Mouse (Mus musculus) kidney, postnatal 4 days (tissue): ENCODE results near the gene Gabrr3.
"Not testable (repeated sequence)": the region's sequence is repeated elsewhere in the genome, so short reads cannot be mapped to it uniquely, and the experiment has no call there.

ENCODE experiments used
- DNase-seq, 2 experiments: peaks; one replicate each; pipeline ENCODE4 v3.0.0; 2021; ENCODE audit warnings: mixed read lengths in 2 of 2

Gene Gabrr3

DNA sequence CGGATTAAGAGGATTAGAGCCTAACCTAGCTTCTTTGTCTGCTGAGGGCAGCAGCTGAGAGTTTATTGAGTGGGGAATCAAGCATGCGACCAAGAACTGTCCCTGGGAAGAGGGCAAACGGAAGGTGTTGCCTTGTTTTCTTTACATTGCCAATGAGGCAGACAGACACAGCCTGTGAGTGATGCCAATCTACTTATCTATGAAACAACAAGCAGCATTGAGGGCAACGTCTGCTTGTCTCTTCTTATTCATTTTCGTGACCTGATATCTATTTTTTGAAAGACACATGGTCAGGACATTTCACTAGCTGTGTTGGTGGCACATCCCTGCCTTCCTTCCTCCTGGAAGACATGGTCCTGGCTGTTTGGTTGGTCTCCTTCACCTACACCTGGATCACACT is at the start of gene Gabrr3:
Gene Gabrr3, plus strand, starts transcription at position 301 of the 400 bp plus-strand sequence.
- DNase-seq: no peak

DNA sequence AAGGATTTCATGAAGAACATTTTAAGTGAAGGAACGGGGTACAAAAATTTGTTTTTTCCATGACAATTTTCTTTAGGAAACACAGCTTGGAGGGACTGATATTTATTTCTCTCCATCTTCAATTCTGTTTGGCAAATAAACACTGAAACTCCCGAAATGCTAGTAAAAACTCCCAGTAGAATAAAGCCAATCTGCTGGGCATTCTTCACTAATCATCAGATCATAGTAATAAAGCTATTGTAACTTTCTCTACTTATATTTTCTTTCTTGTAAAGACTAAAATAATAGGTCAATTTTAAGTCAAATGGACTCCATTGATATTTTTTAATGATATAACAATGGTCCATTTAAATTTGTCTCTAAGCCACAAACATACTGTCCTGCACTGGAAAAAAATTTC is 43.2 kb upstream of the Gabrr3 start, which contains the start of gene Olfr209:
Gene Olfr209, minus strand, starts transcription at position 101 of the 400 bp plus-strand sequence.
- DNase-seq: no peak

DNA sequence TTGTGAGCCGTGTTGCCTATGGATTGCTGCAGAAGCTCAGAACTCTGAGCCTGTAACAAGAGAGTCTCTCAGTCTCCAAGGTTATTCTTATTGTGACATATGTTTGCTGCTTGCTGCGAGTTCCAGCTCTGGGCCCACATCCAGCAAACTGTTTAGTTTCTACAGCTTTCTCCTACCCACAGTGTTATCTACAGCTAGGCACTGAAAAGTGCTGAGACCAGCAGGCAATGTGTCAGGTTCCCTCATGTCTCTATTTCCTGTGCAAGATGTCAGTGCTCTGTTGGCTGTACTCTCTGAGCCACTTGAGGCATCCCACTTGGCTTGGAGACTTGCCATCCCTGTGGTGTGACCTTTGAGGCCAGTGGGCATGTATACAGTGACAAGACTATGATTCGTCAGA is 13.8 kb upstream of the Gabrr3 start:
- no peak for DNase-seq

DNA sequence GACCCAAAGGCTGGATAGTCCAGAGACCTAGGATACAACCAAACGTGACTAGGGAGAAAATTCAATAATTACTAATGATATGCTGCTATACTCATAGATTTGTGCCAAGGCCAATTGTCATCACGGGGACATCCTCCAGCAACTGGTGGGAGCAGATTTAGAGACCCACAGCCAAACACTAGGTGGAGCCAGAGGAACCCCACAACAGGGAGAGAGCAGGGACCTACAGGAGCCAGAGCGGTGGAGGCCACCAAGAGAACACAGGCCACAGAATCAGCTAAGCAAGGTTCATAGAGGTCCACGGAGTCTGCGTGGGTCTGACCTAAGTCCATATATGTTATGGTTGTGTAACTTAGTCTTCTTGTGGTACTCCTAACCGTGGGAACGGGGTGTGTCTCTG is 6.0 kb upstream of the Gabrr3 start:
- DNase-seq: peak; percentile 11 to 18

DNA sequence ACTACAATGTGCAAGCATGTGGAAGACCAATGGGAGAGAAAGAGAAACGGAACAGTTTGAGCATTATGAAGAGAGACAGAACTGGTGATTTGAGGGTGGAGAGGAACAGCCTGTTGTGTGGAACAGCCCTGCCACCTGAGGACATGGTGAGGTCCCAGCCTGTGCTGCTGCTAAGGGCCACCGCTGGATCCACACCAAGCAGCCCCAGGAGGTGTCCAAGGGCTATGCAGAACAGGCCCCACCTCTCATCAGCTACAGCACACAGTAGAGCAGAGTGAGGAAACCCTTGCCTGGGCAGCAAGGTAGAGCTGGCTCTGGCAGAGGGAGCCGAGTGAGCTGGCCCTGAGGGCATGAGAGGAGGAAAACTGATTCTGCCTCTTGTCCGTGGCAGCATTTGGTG is 5.1 kb upstream of the Gabrr3 start:
- no peak for DNase-seq

DNA sequence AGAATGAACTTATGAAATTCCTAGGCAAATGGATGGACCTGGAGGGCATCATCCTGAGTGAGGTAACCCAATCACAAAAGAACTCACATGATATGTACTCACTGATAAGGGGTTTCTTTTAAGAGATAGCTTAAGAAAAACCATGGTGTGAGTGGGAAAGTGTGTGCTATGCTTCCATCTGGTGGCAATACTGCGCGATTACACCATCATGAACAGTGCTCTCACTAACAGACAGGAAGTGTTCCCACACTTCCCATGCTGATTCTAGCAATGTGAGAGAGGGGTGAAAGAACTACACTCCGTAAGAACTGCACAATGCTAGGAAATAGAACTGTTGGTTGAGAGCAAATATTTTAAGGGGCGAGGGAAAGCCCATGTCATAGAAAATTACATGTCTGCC is 3.4 kb upstream of the Gabrr3 start:
- DNase-seq: peak; percentile 10 to 32

DNA sequence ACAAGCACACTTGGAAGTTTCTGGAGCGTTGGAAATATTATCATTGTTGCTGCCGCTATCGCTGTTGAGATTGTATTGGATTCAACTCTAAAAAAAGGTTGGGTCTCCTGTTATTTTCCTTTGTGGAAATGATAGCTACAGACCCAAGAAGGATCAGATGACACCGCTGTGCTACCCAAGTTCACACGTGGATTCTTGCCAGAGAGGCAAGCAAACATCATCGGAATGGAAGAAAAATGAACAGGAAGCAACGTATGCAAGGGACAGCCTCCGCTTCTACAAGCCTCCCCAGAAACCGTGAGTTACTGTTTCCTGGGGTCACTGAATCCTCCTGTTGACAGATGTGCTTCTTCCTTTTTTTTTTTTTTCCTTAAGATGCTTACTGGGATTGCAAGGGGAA is 2.3 kb upstream of the Gabrr3 start:
- DNase-seq: no peak

DNA sequence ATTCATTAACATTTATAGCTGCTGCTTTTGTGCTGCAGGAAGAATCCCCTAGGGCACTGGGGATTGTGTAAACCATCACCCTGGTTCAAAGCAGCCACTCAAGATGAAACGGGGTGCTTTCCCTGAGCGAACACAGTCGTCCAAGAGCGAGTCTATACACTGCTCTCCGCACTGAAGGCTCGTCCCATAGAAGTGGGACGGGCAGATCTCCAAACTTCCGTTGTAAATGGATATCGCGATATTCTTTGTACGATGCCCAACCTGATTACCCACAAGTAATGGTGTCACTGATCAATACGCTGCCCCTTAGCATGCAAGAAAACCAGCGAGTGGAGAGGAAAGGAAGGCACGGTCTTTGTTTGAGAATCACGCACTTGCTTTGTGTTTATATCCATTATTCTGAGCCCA is 2.2 kb downstream of the Gabrr3 start:
- no peak for DNase-seq

DNA sequence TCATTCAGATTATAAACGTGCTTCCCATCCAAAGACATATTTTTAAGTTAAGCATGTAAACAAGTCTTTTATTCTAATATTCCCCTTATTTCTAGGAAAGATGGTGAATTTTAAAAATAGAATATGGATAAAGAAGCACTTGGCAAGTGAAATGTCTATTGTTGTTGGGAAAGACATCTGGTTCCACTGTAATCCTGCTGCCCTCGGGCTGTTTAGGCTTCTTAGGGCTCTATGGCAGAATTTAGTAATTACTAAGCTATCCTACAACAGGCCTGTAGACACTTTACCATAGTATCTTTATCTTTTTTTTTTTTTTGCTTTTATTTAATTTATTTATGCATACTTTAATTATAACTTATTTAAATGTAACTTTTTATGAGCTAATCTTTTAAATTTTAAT is 2.7 kb downstream of the Gabrr3 start:
- DNase-seq: no peak

DNA sequence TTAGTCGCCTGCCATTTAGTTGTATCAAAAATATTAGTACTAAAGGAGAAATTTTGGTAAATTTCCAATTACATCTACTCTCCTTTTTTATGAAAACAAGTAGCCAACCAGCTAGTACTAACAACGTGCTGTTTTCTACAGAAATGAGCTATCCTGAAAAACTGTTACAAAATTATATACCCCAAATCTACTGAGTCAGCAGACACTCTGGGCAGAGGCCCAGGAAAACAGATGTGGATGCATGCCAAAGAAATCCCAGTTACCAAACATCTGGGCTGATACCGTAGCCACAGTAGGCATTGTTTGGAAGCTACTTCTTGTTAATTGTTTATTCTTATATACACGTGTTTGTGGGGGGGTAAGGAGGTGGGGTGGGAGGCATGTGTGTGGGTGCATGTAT is 6.3 kb downstream of the Gabrr3 start:
- DNase-seq: no peak

DNA sequence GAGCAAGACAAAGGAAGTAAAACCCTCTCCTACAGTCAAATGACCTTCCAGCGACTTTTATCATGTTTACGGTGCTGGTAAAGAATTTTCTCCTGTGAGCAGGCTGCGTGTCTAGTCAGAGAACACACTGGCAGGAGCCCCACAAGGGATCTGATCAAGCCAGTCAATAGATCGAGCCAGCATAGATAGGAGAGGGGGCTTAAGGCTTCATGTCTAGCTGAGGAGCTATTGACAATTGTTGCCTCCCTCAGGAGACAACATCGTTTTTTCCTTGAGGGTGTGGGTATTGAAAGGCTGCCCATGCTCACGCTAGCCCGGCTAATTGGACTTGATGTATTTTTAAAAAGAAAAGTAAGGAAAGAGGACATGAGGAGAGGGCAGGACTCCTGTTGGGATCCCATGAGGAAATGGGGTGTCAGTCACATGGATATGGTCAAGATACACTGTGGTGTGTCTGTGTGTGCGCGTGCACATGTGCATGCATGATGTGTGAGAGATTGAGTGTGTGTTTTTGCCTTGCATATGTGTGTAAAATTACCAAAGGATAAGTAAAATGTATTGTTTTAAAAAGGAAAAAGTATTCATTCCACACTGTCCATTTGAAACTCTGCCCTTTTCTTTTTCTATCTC is 13.2 kb downstream of the Gabrr3 start:
- no peak for DNase-seq

DNA sequence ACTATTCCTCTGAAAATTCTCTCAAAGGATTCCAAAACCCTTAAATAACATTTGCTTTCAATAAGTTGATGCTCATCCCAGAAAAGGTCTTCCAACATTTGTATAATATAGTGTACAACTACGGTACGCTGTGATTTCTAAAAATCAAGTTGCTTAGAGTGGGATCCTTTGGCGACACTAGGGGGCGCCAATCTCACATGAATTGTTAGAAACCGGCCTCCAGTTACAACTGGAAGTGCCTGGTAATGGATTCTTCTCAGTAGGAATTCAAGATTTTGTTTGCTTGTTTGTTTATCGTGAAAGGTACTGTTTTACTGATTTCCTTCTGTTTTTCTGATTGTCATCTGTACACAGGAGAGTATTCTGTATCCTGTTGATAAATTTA is 13.7 kb downstream of the Gabrr3 start:
- peak; percentile 86 to 87 for DNase-seq

DNA sequence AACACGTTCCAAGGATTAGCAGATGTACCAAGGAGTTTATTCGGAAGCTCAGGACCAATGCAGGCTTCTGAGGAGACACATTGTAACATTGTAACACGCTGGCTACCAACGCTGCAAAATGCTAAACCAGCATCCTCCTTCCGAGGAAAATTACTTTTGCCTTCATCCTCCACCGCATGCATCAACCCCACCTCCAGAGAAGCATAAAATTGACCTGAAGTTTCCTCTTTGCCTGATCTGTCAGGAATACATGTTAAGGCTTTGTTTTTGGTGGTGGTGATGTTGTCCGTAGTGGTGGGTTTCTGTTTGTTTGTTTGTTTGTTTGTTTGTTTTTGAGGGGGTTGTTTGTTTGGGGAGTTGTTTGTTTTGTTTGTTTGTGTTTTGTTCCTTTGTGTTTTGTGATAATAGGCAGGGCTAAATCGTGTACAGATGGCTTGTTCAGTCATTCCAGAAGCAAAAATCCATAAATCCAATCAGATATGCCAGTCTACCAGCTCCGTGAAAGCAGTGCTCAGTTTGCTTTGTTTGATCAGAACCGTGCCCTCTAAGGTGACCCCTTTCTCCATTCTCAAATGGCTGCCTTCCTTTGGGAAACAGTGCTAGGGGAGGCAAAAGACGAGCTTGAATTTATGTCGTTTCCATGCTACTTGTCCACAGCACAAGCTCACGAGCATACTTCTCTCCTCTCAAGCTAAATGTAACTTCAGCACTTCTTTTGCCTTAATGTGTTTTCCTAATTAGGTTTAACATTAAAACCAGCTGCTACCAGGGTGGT is 14.6 kb downstream of the Gabrr3 start:
- no peak for DNase-seq

DNA sequence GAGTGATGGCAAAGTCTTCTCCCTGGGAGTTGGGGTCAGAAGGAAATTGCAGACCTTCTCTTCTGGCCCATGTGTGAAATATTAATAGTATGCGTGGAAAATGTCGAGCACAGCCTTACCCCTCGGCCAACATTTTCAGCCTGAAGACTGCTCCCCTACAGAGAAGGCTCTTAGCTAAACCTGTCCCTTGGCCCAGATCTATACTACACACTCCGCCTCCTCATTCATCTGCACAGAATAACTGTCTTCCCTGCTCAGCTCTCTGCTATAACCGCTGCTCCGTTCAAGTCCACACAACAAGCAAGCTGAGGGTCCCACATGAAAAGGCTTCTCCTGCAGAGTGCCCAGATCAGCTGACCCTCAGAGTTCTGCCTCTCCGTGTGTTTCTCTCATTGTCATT is 20.8 kb downstream of the Gabrr3 start:
- no peak for DNase-seq

DNA sequence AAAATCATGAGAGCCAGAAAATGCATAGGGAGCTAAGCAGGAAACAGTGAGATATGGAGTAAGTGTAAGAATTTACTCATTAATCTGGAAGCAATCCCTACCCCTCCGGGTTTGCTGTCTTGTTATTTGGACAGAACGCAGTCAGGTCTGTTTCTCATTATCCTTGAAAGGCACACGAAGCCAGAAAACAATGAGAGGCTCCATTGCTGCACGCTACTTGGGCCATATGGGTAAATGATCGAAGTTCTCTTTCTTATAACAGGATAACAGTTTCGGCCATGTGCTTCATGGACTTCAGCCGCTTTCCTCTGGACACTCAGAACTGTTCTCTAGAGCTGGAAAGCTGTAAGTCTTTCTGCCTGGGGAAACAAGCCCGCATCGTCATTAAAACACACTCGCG is 26.0 kb downstream of the Gabrr3 start:
- no peak for DNase-seq

DNA sequence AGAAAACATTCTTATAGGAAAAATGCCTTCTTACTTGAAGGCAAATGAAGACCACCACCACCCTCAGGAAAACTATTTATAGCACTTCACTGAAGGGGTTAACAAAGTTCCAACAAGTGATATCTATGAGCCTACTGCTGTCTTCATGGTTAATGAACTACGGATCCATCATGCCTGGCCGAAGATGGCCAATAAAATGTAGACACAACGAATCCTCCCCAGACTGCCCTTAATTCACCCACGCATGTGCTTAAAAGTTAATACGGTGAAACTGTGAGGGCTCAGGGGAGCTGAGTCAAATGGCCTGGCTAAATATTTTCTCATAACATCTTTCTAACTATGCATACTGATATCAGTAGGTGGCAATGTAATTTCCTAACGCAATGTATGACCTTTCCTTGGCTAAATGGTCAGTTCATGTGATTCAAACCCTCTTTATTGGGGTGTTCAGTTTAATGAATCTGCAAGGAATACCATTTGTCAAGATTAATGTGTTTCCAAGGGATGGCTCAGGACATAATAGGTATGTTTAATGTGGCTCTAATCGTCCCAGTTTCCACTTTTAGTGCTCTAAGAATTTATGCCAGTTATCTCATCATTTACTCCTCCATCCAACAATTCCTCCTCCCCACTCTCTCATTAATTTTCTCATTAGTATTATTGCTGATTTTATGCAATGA is 37.9 kb downstream of the Gabrr3 start:
- peak in 1 of 2 experiments; percentile 15 for DNase-seq

DNA sequence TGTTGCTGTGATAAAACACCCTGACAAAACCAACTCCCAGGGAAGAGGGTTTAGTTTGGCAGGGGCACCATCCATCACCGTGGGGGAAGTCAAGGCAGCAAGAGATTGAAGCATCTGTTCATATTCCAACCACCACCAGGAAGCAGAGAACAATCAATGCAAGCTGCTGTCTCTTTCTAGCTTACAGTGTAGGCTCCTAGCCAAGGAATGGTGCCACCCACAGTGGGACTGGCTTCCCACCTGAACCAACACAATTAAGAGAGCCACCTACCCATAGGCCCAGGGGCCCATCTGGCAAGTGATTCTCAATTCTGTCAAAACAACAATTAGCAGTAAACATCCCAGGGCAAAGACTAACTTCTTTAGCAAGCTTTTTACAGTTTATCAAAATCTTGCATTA is 41.0 kb downstream of the Gabrr3 start:
- no peak for DNase-seq

DNA sequence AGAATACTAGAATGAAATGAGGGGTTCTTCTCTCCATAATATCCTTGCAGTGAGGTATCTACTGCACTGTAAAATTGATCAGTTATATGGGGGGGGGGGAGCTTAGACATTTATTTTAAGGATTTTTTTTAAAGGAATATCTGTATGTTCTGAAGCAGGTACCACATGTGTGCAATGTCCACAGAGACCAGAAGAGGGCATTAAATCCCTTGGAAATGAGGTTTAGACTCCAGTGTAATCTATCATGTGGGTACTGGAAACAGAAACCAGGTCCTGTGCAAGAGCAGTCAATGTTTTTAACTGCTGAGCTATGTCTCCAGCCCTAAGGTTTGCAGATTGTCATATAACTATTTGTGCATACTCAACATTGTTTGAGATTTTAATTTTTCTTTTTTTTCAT is 42.0 kb downstream of the Gabrr3 start:
- no peak for DNase-seq

DNA sequence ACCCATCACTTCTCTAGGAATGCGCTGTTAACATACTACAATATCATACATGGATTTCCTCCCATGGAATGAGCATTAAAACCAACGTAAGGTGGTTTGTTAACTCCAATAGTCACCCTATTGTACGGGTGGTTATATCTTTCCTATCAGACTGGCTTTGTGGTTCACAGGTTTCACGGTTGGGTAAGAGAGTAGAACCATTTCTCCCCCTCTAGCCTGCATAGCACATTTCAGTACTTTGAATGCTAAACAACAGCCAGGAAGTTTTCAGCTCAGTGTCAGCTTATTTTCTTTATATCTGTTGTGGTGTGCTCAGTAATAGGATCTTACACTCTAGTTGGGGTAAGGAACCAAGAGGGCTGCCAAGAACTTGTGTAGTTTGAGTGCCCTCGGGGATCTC is 44.7 kb downstream of the Gabrr3 start:
- DNase-seq: no peak

DNA sequence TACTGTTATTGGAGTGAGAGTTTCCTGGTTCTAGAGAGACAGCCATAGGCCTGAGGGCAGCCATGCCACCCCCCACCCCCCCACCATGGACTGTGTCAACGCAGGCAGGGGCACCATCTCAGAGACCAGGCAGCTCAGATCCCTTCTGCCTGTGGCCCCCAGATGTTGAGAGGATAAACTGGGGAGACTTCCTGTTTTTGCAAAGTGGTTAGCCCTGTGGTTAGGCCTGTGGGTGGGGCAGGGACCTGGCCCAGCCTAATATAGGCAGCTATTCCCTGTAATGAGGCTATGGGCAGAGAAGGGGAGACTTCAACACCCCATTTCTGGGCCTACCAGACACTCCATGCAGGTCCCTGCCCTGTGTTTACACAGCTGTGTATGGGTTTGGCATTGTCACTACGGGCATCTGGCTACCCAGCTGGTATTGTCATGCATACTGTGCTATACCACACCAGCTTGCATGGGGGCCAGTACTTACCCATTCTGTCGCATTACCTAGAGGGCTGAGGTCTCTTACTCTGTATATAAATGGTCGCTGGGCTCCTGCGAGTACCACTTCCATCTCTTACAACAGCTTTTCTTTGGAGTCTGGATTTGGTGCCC is 52.2 kb downstream of the Gabrr3 start:
- not testable (repeated sequence) for DNase-seq

DNA sequence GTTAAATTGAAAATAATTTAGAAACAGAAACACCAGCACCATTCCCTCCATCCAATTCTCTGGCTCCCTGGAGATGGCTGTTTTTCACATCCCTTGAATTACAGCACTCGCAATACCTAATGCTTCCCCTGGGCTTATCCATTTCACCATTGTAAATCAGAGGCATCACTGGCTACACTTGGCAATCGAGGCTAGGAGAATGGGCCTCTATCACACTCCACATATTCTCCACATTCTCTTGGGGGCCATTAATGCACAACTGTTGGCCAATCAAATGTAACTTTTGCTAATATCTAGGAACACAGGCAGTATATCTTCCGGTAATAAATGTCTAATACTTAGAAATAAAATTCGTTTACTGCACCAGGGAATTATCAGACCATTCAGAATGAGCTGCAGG is 56.4 kb downstream of the Gabrr3 start:
- no peak for DNase-seq

DNA sequence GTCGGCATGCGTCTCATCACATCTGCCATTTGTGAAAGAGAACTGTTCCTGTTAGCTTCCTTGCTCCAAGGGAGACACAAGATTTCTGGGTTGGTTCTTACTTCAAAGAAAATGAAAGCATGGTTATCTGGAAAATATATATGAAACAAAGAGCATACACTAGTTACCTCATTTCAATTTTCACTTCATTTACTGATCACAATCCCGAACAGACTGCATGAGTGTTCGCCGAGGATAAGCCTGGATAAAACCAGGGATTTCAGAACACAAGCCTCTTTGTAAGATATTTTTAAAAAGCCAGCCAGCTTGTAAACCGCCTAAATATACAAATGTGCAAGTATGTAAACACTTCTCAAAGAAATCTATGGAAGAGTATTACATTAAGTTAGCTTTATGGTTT is 56.8 kb downstream of the Gabrr3 start:
- no peak for DNase-seq

DNA sequence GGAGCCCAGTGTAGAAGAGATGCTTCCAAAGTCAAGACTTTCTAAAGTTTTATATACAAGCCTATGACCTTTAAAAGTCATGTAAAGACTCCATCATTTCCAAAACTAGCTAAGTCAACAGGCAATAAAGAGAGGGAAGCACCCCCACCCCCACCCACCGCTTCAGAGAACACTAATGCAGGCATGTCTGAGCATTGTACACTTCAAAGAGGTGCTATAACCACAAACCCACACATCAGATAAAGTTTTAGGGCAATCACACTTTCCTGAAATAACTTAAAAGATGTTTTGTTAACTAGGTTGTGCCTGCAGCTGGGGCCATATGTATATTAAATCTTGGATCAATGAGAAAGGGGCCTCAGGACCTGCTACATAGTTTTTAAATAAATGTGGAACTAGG is 62.7 kb downstream of the Gabrr3 start:
- no peak for DNase-seq
